Mouse (Mus musculus) MEL (cell line): ENCODE measurements around the gene Arid5b. TPM values are rescaled to one million over a fixed set of nuclear protein-coding genes. Genes with fewer than 3 reads are reported as not detected.

ENCODE experiments used
- DNase-seq: peaks from one replicate; pipeline ENCODE4 v3.0.0; 2011; ENCODE audit warnings: low read depth, low spot score
- H3K27ac ChIP-seq: 2 replicates; pipeline ENCODE4 v1.5.1; 2012; ENCODE audit warnings: low read depth, mild to moderate bottlenecking, control low read depth, low read length, moderate library complexity; ENCODE audit not compliant: control insufficient read depth
- H3K27me3 ChIP-seq, 2 experiments: fragments of 150-350 bp in 1 of 2; sonication (generic) in 1 of 2; 2 replicates each; pipeline ENCODE4 v1.6.1; 2012; ENCODE audit warnings: low read length in 2 of 2, mild to moderate bottlenecking in 2 of 2, improper control_type of control experiment in 1 of 2, moderate library complexity in 1 of 2; ENCODE audit not compliant: insufficient read depth in 2 of 2, control insufficient read depth in 1 of 2
- H3K36me3 ChIP-seq, 2 experiments: 2 replicates each; pipeline ENCODE4 v1.6.1; 2012 to 2014; ENCODE audit warnings: low read length in 2 of 2, improper control_type of control experiment in 1 of 2, inconsistent platforms in 1 of 2, mild to moderate bottlenecking in 1 of 2; ENCODE audit not compliant: insufficient read depth in 2 of 2, control insufficient read depth in 1 of 2
- H3K4me1 ChIP-seq, 2 experiments: fragments of 150-350 bp in 1 of 2; sonication (generic) in 1 of 2; 2 replicates each; pipeline ENCODE4 v1.6.1; 2012; ENCODE audit warnings: low read length in 2 of 2, improper control_type of control experiment in 1 of 2, mild to moderate bottlenecking in 1 of 2; ENCODE audit not compliant: insufficient read depth in 2 of 2, control insufficient read depth in 1 of 2
- H3K4me3 ChIP-seq, 2 experiments: fragments of 150-350 bp in 1 of 2; sonication (generic) in 1 of 2; 2 replicates each; pipeline ENCODE4 v1.5.1; 2012; ENCODE audit warnings: low read depth in 2 of 2, low read length in 2 of 2, mild to moderate bottlenecking in 2 of 2, moderate library complexity in 2 of 2, control low read depth in 1 of 2, improper control_type of control experiment in 1 of 2; ENCODE audit not compliant: control insufficient read depth in 1 of 2, insufficient read depth in 1 of 2
- H3K79me2 ChIP-seq: 2 replicates; pipeline ENCODE4 v1.6.1; 2012; ENCODE audit warnings: mild to moderate bottlenecking, low read length, moderate library complexity; ENCODE audit not compliant: control insufficient read depth, poor library complexity, insufficient read depth
- H3K9ac ChIP-seq: 2 replicates; pipeline ENCODE4 v1.6.1; 2012; ENCODE audit warnings: low read depth, mild to moderate bottlenecking, control low read depth, low read length, moderate library complexity; ENCODE audit not compliant: control insufficient read depth, poor library complexity, severe bottlenecking
- H3K9me3 ChIP-seq: fragments of 150-350 bp; sonication (generic); replicated peaks from 2 replicates; pipeline ENCODE4 v1.6.1; 2012; ENCODE audit warnings: mild to moderate bottlenecking, low read length, improper control_type of control experiment, moderate library complexity; ENCODE audit not compliant: insufficient read depth
- CTCF ChIP-seq, 3 experiments: IDR thresholded peaks in 2 of 3; conservative IDR thresholded peaks in 1 of 3; 2 replicates each; pipeline ENCODE4 v1.5.1; 2011 to 2012; ENCODE audit warnings: low read length in 3 of 3, low read depth in 2 of 3, mild to moderate bottlenecking in 2 of 3, improper control_type of control experiment in 1 of 3, inconsistent platforms in 1 of 3, mixed read lengths in 1 of 3, moderate library complexity in 1 of 3; ENCODE audit not compliant: control insufficient read depth in 1 of 3, insufficient read depth in 1 of 3, poor library complexity in 1 of 3, severe bottlenecking in 1 of 3
- E2F4 ChIP-seq: IDR thresholded peaks from 2 replicates; pipeline ENCODE4 v1.6.1; 2011; ENCODE audit warnings: low read depth, low read length, improper control_type of control experiment, borderline replicate concordance
- ELF1 ChIP-seq: IDR thresholded peaks from 2 replicates; pipeline ENCODE4 v1.6.1; 2014; ENCODE audit warnings: low read depth, mild to moderate bottlenecking, inconsistent platforms, low read length, improper control_type of control experiment, moderate library complexity
- EP300 ChIP-seq, 2 experiments: IDR thresholded peaks; 2 replicates each; pipeline ENCODE4 v1.6.1; 2011; ENCODE audit warnings: improper control_type of control experiment in 2 of 2, low read length in 2 of 2, low read depth in 1 of 2, mild to moderate bottlenecking in 1 of 2
- ETS1 ChIP-seq: IDR thresholded peaks from 2 replicates; pipeline ENCODE4 v1.6.1; 2012; ENCODE audit warnings: low read depth, mild to moderate bottlenecking, inconsistent platforms, low read length, improper control_type of control experiment, moderate library complexity
- GABPA ChIP-seq: IDR thresholded peaks from 2 replicates; pipeline ENCODE4 v1.6.1; 2012; ENCODE audit warnings: low read depth, mild to moderate bottlenecking, inconsistent platforms, low read length, improper control_type of control experiment, moderate library complexity
- GATA1 ChIP-seq: IDR thresholded peaks from 2 replicates; pipeline ENCODE4 v1.6.1; 2011; ENCODE audit warnings: low read depth, low read length, improper control_type of control experiment
- JUND ChIP-seq: IDR thresholded peaks from 2 replicates; pipeline ENCODE4 v1.6.1; 2011; ENCODE audit warnings: low read depth, mild to moderate bottlenecking, improper control_type of control experiment, low read length
- KAT2A ChIP-seq: conservative IDR thresholded peaks from 2 replicates; pipeline ENCODE4 v1.6.1; 2012; ENCODE audit warnings: low read depth, low read length, improper control_type of control experiment, inconsistent platforms
- MAFK ChIP-seq: IDR thresholded peaks from 2 replicates; pipeline ENCODE4 v1.6.1; 2011; ENCODE audit warnings: low read depth, mild to moderate bottlenecking, low read length, improper control_type of control experiment, borderline replicate concordance
- MEF2A ChIP-seq: IDR thresholded peaks from 2 replicates; pipeline ENCODE4 v1.6.1; 2014; ENCODE audit warnings: low read depth, mild to moderate bottlenecking, inconsistent platforms, low read length, improper control_type of control experiment; ENCODE audit not compliant: poor library complexity, insufficient replicate concordance, severe bottlenecking; ENCODE audit errors: extremely low read depth
- MXI1 ChIP-seq: IDR thresholded peaks from 2 replicates; pipeline ENCODE4 v1.6.1; 2011; ENCODE audit warnings: mild to moderate bottlenecking, low read depth, low read length, improper control_type of control experiment
- NELFE ChIP-seq: IDR thresholded peaks from 2 replicates; pipeline ENCODE4 v1.6.1; 2011; ENCODE audit warnings: low read depth, low read length, improper control_type of control experiment
- NRF1 ChIP-seq: IDR thresholded peaks from 2 replicates; pipeline ENCODE4 v1.6.1; 2014; ENCODE audit warnings: low read depth, mild to moderate bottlenecking, inconsistent platforms, low read length, improper control_type of control experiment, moderate library complexity; ENCODE audit not compliant: poor library complexity, insufficient read depth, severe bottlenecking
- RAD21 ChIP-seq: IDR thresholded peaks from 2 replicates; pipeline ENCODE4 v1.6.1; 2011; ENCODE audit warnings: mild to moderate bottlenecking, low read depth, low read length, improper control_type of control experiment
- RCOR1 ChIP-seq: IDR thresholded peaks from 2 replicates; pipeline ENCODE4 v1.6.1; 2012; ENCODE audit warnings: low read depth, mild to moderate bottlenecking, inconsistent platforms, low read length, improper control_type of control experiment
- USF1 ChIP-seq: IDR thresholded peaks from 2 replicates; pipeline ENCODE4 v1.6.1; 2014; ENCODE audit warnings: low read depth, mild to moderate bottlenecking, inconsistent platforms, low read length, improper control_type of control experiment, moderate library complexity
- ZC3H11A ChIP-seq: IDR thresholded peaks from 2 replicates; pipeline ENCODE4 v1.6.1; 2012; ENCODE audit warnings: low read depth, mild to moderate bottlenecking, inconsistent platforms, low read length, improper control_type of control experiment
- ZNF384 ChIP-seq: IDR thresholded peaks from 2 replicates; pipeline ENCODE4 v1.6.1; 2012; ENCODE audit warnings: low read depth, mild to moderate bottlenecking, inconsistent platforms, low read length, improper control_type of control experiment
- polyA plus RNA-seq, 2 experiments: library from polyadenylated mRNA; stranded (reverse) in 1 of 2; unstranded in 1 of 2; fragments of >175 nt in 1 of 2; fragments of >200 nt in 1 of 2; gene quantifications; 2 replicates each; pipeline versions ENCODE4 v1.2.1 to v1.2.4; 2012; ENCODE audit warnings: low replicate concordance in 2 of 2, low read depth in 1 of 2; ENCODE audit not compliant: insufficient read length in 2 of 2, insufficient read depth in 1 of 2, missing spikeins in 1 of 2
- total RNA-seq: library from RNA; depleted of rRNA; stranded (reverse); fragments of 300-350 nt; gene quantifications from 2 replicates; pipeline ENCODE4 v1.2.3, GENCODE M21; 2012

The Arid5b gene
- total and polyA plus RNA-seq, 3 experiments = 0.03 TPM; not detected in 2

GRCm38 (mm10) chr10:68110607-68111006, 167.9 kb downstream of the Arid5b start:
- Histone ChIP-seq H3K36me3 (no peaks in the 10 kb centered on the region), H3K27ac (no peak overlapping the region), H3K27me3 (no peaks in the 10 kb centered on the region), H3K4me3 (no peak overlapping the region), H3K9ac (no peak overlapping the region), H3K4me1 (no peaks in the 10 kb centered on the region), H3K79me2 (no peaks in the 10 kb centered on the region), H3K9me3 (no peaks in the 10 kb centered on the region)
- TF ChIP-seq ZNF384 (no peak), CTCF (IDR thresholded peaks at IDR 0.05 in 2 of 3, conservative IDR thresholded peaks at IDR 0.05 in 1 of 3; ENCODE audit: control insufficient read depth in 1 of 3, insufficient read depth in 1 of 3, low read depth in 2 of 3, low read length in 3 of 3, poor library complexity in 1 of 3, severe bottlenecking in 1 of 3) (no peak)
- no peak for DNase-seq

- DNase-seq = no peak
- Histone ChIP-seq H3K79me2 (no peaks in the 10 kb centered on the region), H3K36me3 (no peaks in the 10 kb centered on the region)
- TF ChIP-seq EP300 (IDR thresholded peaks at IDR 0.05; ENCODE audit: low read depth in 1 of 2, low read length in 2 of 2) (no peak), NELFE (no peak), MEF2A (no peak), E2F4 (no peak), GATA1 (no peak), ZC3H11A (no peak), NRF1 (no peak), RAD21 (no peak), ZNF384 (no peak), RCOR1 (no peak), JUND (no peak), MAFK (no peak), USF1 (no peak), ELF1 (no peak), MXI1 (no peak), GABPA (no peak), ETS1 (no peak), KAT2A (no peak)
- TF ChIP-seq, all 39 proteins: peak for 0
- Histone ChIP-seq H3K9ac (no peak overlapping the region), H3K9me3 (no peaks in the 10 kb centered on the region), H3K4me3 (no peak overlapping the region), H3K4me1 (no peaks in the 10 kb centered on the region), H3K27me3 (no peaks in the 10 kb centered on the region), H3K27ac (no peak overlapping the region)
These were observed 168.4 kb downstream of the Arid5b start for GRCm38 (mm10) chr10:68110182-68110581.
